Mouse (Mus musculus) ovary, postnatal 36 days (tissue): ENCODE measurements at regions not wholly inside any gene's neighbourhood (a gene's known extent, or its start where the extent isn't known, plus 50 kb on each side); places are given as distances from the start of the nearest gene placed in this dataset.

ENCODE experiments used
- DNase-seq: peaks from one replicate; pipeline ENCODE4 v3.0.0; 2022; ENCODE audit warnings: low spot score, mixed read lengths

DNA sequence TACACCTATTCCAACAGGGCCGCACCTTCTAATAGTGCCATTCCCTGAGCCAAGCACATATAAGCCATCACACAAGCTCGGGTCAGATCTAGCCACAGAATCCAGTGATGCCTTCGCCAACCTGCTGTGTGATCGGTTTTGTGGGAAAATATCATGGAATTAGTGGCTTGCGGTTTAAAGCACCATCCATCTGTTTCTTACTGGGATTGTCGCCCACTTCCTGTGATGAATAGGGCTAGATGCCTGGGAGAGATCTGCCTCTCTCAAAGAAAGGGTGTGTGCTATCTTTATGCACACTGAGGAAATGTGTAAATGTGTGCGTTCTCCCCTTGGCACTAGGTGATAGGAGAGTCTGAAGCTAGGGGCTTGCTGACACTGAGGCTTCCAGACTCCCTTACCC is 154.5 kb upstream of the Smim23 start:
- no peak for DNase-seq

DNA sequence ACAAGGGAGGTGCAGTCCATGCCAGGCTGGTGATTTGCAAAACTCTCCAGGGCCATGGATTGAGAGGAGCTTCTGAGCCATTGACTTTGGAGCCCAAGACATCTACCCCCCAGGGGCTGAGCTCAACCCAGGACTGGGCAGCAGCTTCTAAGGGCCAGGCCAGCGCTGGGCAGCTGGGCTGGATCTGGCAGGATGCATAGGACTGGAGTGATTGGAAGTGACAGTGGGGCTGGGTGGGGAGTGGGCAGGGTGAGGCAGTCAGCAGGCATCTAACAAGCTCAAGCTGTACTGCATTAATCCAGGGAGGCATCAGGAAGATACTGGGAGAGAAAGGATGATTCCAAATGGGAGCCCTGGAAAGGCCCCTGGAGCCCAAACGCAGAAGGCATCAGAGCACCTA is 152.2 kb upstream of the Smim23 start:
- DNase-seq = no peak

DNA sequence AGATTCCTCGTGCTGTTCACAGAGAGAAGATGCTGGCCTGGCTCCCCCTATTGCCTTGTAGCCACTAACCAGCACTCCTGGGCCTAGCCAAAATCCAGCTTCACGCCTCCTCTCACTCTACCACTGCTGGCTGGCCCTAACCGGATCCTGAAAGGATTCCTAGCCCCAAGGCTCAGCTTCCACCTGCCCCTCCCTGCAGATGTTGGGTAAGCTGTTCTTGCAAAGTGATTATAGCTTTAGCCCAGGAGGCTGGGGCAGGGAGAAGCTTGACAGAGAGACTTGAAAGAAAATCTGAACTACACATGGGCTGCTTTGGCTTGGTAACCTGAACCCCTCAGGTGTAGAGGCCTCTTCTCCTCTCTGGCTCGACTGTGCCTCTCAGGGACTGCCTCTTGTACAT is 149.0 kb upstream of the Smim23 start:
- no peak for DNase-seq

DNA sequence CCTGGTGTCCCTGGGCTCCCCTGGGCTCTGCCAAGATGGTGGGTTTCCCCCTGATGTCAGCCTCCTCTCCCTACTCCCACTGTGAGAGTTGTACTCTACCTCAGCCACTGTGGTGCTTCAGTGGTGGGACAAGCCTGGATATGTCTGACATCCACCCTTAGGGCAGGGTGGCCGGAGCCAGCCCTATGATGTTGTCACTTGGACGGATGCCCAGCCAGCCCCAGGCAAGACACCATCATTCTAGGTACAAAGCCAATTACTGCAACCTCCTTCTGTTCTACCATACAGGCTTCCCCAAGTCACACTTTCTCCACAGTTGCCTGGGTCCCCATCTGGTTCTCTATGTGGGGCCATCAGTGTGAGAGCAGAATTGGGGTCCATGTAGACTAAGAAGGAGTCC is 141.0 kb upstream of the Smim23 start:
- no peak for DNase-seq

DNA sequence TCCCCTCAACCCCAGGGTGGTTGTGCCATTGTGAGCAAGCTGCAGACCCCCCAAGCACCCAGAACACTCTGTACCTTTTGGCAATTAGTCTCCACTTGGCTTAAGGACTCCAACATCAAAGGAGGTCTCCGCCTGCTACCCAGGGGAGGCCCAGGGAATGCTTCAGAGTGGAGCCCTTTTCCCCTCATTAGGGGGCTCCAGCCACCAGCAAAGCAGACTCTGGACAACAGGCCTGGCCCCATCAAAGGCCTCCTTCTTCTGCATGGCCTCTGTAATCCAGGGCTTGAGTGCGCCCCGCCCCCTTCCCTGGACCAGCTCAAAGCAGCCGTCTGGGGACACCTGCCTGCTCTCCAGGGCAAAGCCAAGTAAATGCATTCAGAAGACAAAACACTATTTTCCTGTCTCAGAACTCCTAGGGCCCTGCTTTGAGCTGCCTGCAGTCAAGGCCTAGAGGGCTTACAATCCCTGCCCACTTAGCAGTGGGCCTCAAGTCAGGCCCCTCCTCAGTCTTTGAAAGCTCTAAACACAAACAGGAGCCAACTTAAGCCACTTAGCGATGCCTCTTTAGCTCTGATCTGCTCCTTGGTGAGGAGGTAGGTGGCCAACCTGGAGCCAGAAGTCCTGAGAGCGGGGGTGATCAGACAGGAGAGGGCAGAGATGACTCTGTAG is 139.4 kb upstream of the Smim23 start:
- DNase-seq = no peak

DNA sequence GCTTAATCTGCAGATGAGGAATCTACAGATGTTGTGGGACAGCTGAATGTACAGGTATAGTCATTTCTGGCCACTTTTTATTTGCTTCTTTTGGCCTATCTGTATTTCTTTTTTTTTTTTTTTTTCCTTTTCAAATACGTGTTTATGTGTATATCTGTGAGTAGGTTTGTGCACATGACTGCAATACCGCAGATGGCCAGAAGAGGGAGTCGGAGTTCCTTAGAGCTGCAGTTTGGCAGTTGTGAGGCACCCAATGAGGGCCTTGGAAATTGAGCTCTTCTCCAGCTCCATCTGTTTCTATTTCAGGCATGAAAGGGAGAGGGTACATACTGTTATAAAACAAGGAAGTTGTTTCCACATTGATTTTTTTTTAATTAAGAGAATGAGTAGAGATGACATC is 137.2 kb upstream of the Smim23 start:
- no peak for DNase-seq

DNA sequence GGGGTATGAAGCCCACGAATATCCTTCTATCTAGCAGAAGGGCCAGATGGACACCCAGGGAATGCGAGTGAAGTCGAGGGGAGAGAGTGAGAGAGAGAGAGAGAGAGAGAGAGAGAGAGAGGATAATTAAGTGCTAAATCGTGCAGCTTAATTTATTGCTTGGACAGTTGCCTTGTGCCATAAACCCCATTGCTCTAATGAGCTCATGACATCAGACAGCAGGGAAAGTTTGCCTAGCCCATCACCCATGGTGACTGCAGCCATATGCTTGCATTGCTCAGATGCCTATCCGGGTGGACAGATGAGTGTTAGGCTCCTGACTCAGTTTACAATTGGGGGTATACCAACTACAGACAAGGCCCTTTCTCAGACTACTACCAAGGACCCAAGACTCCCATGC is 134.6 kb upstream of the Smim23 start:
- DNase-seq = no peak

DNA sequence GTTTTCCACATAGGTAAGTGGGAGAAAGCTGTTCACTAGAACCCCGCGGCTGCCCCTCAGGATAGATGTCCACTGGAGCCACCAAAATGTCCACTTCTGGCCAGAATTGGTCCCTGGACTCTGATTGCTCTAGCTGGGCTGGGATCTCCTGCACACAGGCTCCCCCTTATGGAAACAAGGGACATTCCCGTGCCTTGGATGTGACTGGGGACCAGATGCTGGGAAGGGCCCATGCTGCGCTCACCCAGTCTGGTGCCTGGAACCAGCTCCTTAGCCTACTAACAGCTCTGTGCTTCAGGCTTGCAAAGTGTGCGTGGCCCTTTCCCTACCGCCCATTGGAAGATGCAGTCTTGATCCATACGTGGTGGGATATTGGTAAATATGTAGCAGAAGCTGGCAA is 132.6 kb upstream of the Smim23 start:
- peak; percentile 39 for DNase-seq

DNA sequence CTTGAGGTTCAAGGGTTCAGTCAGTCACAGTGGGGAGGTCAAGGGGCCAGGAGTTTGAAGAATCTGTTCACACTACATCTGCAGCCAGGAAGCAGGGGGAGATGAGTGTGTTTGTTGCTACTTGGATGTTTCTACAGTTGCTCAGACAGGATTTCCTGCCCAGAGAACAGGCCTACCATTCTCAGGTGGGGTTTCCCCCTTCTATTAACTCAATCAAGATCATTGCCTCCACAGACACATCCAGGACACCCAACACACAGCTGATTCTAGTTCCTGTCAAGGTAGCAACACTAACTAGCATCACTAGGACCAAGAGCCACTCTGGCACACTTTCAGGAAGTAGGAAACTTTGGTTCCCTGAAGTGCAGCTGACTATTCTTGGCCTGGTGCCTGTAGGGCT is 127.9 kb upstream of the Smim23 start:
- DNase-seq = no peak

DNA sequence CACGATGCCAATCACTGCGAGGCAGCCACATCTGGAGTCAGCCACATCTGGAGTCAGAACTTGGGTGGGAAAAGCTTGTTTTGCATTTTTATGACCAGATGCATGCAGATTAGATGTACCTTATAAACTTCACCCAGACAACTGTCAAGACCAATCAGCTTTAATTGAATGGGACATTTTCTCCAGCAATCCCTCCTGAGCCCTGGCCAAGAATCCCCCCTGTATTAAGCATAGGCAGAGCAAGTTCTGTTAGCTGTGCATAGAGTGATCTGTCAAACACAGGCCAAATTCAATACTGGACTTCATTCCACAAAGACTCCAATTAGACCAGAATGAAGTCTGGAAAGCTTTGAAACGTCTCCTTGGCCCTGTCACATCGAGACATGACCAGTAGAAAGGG is 123.7 kb upstream of the Smim23 start:
- no peak for DNase-seq

DNA sequence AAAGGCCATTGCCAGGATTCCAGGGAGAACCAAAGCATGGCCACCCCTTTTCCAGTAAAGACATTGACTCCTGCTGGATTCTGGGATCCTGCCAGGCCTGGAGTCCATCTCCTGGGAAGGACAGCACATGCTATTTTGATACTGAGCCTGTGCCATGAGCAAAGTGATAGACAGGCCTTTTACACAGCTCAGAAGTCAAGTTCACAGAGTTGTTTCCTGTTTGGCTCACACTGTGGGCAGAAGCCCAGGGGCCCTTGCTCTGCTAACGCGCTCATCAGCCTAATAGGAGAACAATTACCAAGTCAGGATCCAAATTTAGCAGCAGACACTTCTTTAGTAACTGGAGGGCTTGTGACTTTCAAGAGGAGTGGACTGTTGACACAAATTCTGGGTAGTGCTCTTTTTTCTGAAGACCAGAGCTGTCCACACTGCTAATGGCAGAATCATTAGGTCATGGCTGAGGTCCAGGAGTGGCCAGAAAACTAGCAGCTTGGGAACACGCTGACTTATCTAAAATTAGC is 122.1 kb upstream of the Smim23 start:
- DNase-seq = no peak

DNA sequence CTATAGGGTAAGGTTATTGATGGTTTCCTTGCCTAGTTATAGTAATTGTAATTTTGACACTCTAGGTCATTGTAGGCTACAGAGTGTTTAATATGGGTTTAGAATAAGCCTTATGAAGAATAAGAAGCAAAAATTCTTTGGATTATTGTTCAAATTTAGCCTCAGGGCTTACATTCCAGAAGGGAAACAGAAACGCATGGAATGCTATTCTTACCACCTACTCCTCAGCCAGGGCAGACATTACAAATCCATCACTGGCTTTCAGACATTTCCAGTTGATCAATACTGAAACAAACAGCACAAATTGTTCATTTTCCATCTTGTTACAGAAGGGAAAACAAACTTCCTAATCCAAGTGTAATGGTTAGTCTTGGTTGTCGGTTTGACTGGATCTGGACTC is 120.7 kb upstream of the Smim23 start:
- no peak for DNase-seq

DNA sequence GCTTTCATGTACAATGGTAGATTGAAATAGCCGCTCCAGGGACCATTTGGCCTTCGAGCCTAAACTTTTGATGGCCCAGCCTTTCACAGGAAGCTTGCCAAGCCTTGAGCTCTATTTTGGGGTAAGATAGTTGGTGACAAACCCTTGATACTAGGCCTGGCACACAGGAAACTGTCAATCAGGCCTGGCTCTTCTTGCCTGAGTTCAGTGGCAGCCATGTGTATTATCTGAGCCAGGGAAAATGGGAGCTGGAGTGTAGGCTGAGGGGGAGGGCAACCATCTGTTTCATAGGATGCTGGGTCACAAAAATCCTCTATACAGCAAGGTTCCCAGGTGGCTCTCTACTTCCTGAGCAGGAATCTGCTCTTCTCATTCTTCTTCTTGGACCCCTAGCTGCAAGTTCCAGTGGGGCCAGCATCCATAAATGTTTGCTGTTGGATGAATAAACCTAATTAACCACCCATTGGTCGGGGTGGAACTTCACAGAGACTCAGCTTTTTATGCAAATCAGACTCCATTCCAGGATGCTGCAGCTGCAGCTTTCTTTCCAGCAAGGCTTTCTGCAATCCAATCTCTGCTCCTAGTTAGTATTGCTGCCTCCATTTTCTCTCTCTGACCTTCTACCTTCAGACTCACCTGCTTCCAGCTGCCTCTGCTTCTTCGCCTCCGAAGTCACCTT is 117.1 kb upstream of the Smim23 start:
- DNase-seq = no peak

DNA sequence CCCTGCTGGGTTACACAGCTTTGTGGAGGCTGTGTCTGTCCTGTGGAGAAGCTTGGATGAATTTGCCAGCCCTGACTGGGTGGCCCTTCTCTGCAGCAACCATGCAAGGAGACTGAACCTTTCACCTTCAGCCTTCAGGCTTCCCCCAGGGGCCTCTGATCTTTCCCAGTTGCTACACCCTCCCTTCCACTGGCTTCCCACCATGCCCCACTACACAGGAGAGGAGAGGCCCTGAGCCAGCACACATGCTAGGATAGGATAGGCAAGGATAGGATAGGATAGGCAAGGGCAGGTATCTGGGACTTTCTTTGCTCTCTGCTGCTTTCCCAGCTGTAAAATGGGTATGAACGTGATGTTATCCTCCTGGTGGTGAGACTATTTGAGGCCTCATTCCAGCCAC is 114.7 kb upstream of the Smim23 start:
- DNase-seq = no peak

DNA sequence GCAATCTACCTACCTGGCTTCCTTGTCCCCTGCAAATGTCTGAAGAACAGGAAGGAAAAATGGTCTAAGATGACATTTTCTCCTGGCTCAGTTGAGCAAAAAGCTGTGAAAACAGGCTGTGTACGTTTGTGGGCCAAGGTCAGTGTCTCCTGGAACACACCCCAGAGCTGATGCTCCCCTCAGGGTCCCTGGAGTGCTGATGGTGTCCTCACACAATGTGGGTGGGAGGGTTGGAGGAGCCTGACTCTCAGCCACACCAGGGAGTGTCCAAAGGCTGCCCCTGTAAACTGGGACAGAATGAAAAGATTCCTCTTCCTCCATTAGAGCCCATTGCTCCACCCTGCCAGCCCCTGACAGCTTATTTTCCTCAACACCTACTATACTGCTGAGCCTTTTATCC is 112.8 kb upstream of the Smim23 start:
- peak; percentile 17 for DNase-seq

DNA sequence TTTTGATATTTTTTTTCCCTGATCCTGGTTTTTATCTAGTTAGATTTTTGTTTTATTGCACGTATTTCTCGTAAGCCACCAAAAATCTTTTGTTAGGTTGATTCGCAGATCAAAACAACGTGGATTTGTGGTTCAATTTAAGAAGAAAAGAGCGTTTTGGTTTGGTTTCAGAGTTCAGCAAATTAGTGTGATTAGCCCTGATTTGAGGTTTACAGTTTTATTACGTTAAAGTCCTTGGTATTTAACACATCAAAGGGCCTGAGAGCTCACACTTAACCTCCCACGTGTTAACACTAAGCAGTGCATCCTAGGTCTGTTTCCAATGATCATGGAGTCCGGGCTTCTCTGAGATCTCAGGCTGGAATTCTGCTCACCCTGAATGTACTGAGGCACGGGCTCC is 107.5 kb upstream of the Smim23 start:
- no peak for DNase-seq

DNA sequence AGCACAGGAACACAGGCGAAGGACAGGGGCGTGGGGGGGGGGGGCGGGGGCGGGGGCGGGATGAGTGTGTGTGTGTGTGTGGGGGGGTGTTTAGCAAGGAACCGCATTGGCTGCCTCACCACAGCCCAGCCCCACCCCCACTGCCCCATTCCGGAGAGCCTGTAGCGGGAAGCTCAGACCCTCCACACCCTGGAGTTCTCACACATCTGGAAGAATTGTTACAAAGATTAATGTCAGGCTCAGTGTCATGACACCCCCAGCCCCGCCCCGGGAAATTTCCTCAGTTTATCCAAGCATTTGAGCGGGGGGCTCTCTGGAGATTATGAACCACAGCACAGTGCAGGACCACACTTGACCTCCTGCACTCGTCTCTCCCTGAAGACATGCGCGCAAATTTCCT is 106.6 kb upstream of the Smim23 start:
- peak; percentile 39 for DNase-seq

DNA sequence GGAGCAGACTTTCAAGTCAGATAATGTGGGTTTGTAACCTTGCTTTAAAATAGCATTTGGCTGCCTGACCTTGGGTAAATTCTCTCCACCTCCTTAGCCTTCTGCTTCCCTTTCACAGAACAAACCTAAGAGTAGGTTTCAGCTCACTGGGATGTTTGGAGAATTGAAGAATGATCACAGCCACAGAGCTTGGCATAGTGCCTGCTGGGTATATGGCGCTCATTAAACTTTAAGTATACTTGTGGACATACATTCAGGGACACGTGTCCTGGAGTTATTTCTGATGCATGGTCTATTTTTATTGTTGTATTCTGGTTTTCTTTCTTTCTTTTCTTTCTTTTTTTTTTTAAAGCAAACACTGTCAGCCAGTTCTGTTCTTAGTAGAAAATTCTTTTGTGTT is 104.4 kb upstream of the Smim23 start:
- DNase-seq = no peak

DNA sequence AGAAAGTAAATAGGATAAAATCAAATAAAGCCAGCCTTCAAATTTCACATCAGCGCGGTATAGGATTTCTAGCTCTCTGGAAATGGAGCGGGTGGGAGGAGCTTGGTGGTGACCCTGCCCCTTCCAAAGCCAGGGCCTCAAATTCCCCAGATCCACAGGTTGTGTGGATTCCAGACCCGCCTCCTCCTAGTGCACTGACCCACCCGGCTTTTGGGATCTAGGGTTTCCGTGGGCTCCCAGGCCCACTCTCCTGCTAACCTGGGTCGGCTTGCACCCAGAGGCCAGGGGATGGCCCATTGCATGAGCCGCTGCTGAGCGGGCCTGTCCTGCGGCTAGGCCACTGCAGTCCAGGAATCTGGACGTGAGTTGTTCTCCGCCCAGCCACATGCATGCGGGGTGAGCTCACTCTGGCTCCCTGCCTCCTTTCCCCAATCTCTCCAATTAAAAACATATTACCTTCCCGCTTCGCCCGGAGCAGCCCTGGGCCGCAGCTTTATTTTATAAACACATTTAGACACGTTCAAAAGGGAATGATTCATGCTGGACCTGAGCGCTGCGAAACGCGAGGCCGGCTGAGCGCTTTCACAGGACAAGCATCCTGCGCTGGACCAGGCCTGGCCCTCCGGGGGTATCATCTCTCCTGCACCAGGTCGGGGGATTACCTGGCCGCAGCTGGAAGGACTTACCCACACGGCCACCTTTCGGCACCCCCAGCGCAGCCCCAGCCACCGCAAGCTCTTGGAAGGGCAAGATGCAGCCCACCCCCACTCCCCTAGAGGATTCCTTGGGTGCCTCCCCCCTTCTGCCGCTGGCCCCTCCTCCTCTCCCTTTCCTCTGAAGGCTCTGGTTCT is 101.2 kb upstream of the Smim23 start:
- DNase-seq = peak; percentile 37

DNA sequence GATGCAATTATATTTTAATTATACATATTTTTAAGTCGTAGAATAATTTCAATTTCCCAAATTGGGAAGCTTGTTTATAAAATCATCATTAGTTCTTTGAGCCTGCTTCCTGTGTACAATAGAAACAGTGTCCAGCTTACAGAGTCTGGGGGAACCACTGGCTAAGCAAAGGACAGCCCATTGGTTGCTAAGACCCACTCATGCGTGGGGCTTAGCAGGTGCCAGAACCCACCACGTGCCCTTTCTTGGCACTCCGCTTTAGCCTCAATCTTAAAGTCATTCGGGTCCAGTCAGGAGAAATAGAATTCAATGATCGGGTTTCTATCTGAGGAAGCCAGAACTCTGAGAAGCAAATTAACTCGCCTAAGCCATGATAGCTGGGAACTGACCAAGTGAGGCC is 100.5 kb upstream of the Smim23 start:
- no peak for DNase-seq

DNA sequence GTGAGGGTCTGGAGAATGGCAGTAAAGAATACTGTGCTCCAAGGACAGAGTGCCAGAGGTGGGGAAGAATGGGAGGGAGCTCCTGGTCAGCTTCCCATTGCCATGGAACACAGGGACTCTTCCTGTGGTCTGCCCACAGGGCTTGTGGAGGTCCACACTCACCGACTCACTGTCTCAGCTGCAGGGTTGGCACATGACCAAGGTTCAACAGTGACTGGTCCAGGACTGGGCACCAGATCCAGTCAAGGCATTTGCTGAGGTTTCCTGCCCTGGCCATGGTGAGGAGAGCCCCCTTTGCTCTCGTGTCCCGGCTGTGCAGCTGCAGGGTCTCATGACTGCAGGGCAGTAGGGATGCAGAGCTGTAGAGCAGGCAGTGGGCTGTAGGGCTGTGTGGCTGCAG is 88.7 kb upstream of the Smim23 start:
- DNase-seq = no peak

DNA sequence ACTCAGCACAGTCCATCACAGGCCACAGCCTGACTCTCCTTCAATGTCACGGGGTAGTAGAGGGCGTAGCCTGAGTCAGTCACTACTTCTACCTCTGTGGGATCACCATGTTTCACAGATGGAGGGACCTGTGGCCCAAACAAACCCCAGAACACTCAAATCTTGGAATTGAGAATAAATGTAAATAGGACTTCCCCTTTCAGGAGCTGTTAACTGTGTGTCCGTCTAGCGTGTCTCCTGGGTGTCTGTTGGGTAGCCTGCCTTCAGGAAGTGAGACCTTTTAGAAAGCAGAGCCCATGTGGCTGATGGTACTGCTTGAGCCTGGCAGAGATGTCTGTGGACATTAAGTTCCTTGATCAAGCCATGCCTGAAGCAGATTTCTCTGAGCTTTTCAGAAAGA is 87.4 kb upstream of the Smim23 start:
- DNase-seq = no peak
